24 mouse cellular contexts compared by ENCODE assay signal in the genomic region with DNA sequence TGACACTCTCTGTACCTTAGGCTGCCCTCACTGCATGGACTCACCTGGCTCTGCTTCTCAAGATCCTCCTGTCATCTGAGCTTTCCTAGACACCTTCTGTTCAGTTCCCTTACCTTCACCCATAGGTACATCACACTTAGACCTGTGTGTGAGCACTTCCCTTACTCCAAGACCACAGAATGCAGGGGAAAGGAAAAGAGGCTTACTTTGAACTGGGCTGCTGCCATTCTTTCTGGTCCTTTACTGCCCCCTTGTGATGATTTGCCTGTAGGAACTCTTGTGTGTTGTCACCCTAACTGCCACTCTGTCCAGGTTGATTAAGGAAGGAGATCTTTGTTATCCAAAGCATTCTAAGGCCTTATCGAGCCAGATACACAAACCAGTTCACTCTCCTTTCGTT. TPM values are rescaled to one million over a fixed set of nuclear protein-coding genes. Genes with fewer than 3 reads are reported as not detected.
DNase-seq lines count a peak whose midpoint lies in the region; ATAC-seq lines count a peak whose summit lies in the region.
"Not testable (repeated sequence)": the region's sequence is repeated elsewhere in the genome, so short reads cannot be mapped to it uniquely, and the experiment has no call there.
"Had no signal": no experiment of that assay in that cellular context is flagged by ENCODE, and none has a peak within 500 bp of the region (broad histone marks: within the 10 kb centered on the region; RNA-seq: fewer than 3 reads in every experiment).

No protein-coding gene starts in this region.

- not testable (repeated sequence) for H3K4me3 ChIP-seq in hindbrain, embryonic 14.5 days (replicated peaks; ENCODE audit: low read length); kidney, embryonic 16.5 days (ENCODE audit: low read length); liver, embryonic 16.5 days (ENCODE audit: low read depth, low read length); midbrain, embryonic 12.5 days; neural tube, embryonic 11.5 days (ENCODE audit: low read depth, low read length); stomach, embryonic 14.5 days (ENCODE audit: low read depth, low read length)

- DNase-seq in hindbrain, embryonic 14.5 days (ENCODE audit: low spot score); neural tube, embryonic 11.5 days (ENCODE audit: low spot score): not testable (repeated sequence)

- H3K27me3 ChIP-seq in hindbrain, embryonic 14.5 days (ENCODE audit: control insufficient read depth, insufficient read depth, low read length); kidney, embryonic 16.5 days (ENCODE audit: insufficient read depth, low read length); liver, embryonic 16.5 days (ENCODE audit: control insufficient read depth, insufficient read depth, low read depth, low read length); midbrain, embryonic 12.5 days; neural tube, embryonic 11.5 days (ENCODE audit: control insufficient read depth, insufficient read depth, low read length); stomach, embryonic 14.5 days (ENCODE audit: control insufficient read depth, insufficient read depth, low read length): not testable (repeated sequence)

- H3K4me2 ChIP-seq in hindbrain, embryonic 14.5 days (replicated peaks); kidney, embryonic 16.5 days (replicated peaks; ENCODE audit: low read depth, low read length); liver, embryonic 16.5 days (ENCODE audit: low read depth, low read length); midbrain, embryonic 12.5 days (replicated peaks); neural tube, embryonic 11.5 days (ENCODE audit: low read depth); stomach, embryonic 14.5 days (replicated peaks; ENCODE audit: low read depth, low read length): not testable (repeated sequence)

- H3K9ac ChIP-seq in hindbrain, embryonic 14.5 days; kidney, embryonic 16.5 days (replicated peaks; ENCODE audit: low read length); liver, embryonic 16.5 days (ENCODE audit: low read depth, low read length); midbrain, embryonic 12.5 days (replicated peaks); neural tube, embryonic 11.5 days (ENCODE audit: low read length); stomach, embryonic 14.5 days (replicated peaks; ENCODE audit: low read depth, low read length): not testable (repeated sequence)

- H3K9me3 ChIP-seq in hindbrain, embryonic 14.5 days (ENCODE audit: control insufficient read depth, low read length); kidney, embryonic 16.5 days (ENCODE audit: low read length); liver, embryonic 16.5 days (replicated peaks; ENCODE audit: control insufficient read depth, low read length); midbrain, embryonic 12.5 days; neural tube, embryonic 11.5 days (ENCODE audit: control insufficient read depth, low read length); stomach, embryonic 14.5 days (ENCODE audit: control insufficient read depth, low read depth, low read length): not testable (repeated sequence)

- WGBS in hindbrain, embryonic 14.5 days, result no CpG with 5 or more reads among the region's 2 CpGs
- WGBS in kidney, embryonic 16.5 days, result no CpG with 5 or more reads among the region's 2 CpGs
- no CpG with 5 or more reads among the region's 2 CpGs for WGBS in liver, embryonic 16.5 days (ENCODE audit: insufficient replicate concordance)
- no CpG with 5 or more reads among the region's 2 CpGs for WGBS in midbrain, embryonic 12.5 days
- no CpG with 5 or more reads among the region's 2 CpGs for WGBS in neural tube, embryonic 11.5 days
- WGBS in stomach, embryonic 14.5 days, result no CpG with 5 or more reads among the region's 2 CpGs

- H3K27ac ChIP-seq in hindbrain, embryonic 14.5 days; kidney, embryonic 16.5 days (ENCODE audit: low read length); liver, embryonic 16.5 days (ENCODE audit: low read length); midbrain, embryonic 12.5 days (replicated peaks); neural tube, embryonic 11.5 days (ENCODE audit: low read depth, low read length); stomach, embryonic 14.5 days (ENCODE audit: low read length): not testable (repeated sequence)

- not testable (repeated sequence) for H3K36me3 ChIP-seq in hindbrain, embryonic 14.5 days (replicated peaks; ENCODE audit: control insufficient read depth, insufficient read depth); kidney, embryonic 16.5 days (ENCODE audit: insufficient read depth, low read length); liver, embryonic 16.5 days (ENCODE audit: control insufficient read depth, insufficient read depth); midbrain, embryonic 12.5 days; neural tube, embryonic 11.5 days (ENCODE audit: control insufficient read depth, insufficient read depth, low read length); stomach, embryonic 14.5 days (ENCODE audit: control insufficient read depth, insufficient read depth, low read length)

- H3K4me1 ChIP-seq in hindbrain, embryonic 14.5 days (replicated peaks; ENCODE audit: control insufficient read depth, insufficient read depth, low read length); kidney, embryonic 16.5 days (ENCODE audit: insufficient read depth, low read length); liver, embryonic 16.5 days (ENCODE audit: control insufficient read depth, low read depth, low read length); midbrain, embryonic 12.5 days; neural tube, embryonic 11.5 days (ENCODE audit: control insufficient read depth, insufficient read depth, low read length); stomach, embryonic 14.5 days (ENCODE audit: control insufficient read depth, insufficient read depth, low read length): not testable (repeated sequence)

- peak; percentile 85 for ATAC-seq in common myeloid progenitor, adult 5-6 weeks (replicated peaks; ENCODE audit: low read depth, poor library complexity, severe bottlenecking)
- peak; percentile 83 for ATAC-seq in frontal cortex, adult (ENCODE audit: low TSS enrichment)
- peak; percentile 66; the same call in 1 of the 2 replicates for ATAC-seq in hindbrain, embryonic 14.5 days (ENCODE audit: low FRiP score)
- ATAC-seq in kidney, embryonic 16.5 days (ENCODE audit: low FRiP score, low TSS enrichment), result peak; percentile 50; the same call in 1 of the 2 replicates
- ATAC-seq in liver, embryonic 16.5 days (ENCODE audit: low read depth), result 0 out of 2 replicates have a peak, but pooled peaks have one; percentile 30
- 0 out of 2 replicates have a peak, but pooled peaks have one; percentile 34 for ATAC-seq in midbrain, embryonic 12.5 days (ENCODE audit: low FRiP score, low read depth)
- peak; percentile 72 for ATAC-seq in neural tube, embryonic 11.5 days (ENCODE audit: insufficient read depth, low FRiP score, low TSS enrichment)
- 0 out of 2 replicates have a peak, but pooled peaks have one; percentile 46 for ATAC-seq in stomach, embryonic 14.5 days (ENCODE audit: insufficient number of reproducible peaks, insufficient read depth, low FRiP score, low read depth)

RNA-seq across cellular contexts. Expression of a gene that starts 38.4 kb away (rescaled TPM):
- not detected in 2 replicates for total RNA-seq in common myeloid progenitor, adult 5-6 weeks (2017)
- 0.23 TPM in 1 of 2 replicates, not detected in the other for polyA plus RNA-seq in hindbrain, embryonic 14.5 days (2014; fragmentation: Nextera tagmentation; extraction: Ambion mirVana)
- 99.5 and 117 TPM in 2 replicates for polyA plus RNA-seq in kidney, embryonic 16.5 days (2015; fragmentation: Nextera tagmentation; extraction: Ambion mirVana)
- polyA plus RNA-seq in liver, embryonic 16.5 days (2015; fragmentation: Nextera tagmentation; extraction: Ambion mirVana), result 0.12 TPM in 1 of 2 replicates, not detected in the other
- polyA plus RNA-seq in midbrain, embryonic 12.5 days (2016; fragmentation: Nextera tagmentation; extraction: Ambion mirVana), result not detected in 2 replicates
- polyA plus RNA-seq in neural tube, embryonic 11.5 days (2014; fragmentation: Nextera tagmentation; extraction: Ambion mirVana), result not detected in 2 replicates
- not detected in 2 replicates for polyA plus RNA-seq in stomach, embryonic 14.5 days (2014; fragmentation: Nextera tagmentation; extraction: Ambion mirVana)
- total RNA-seq: adrenal gland, postnatal 25 days; gastrocnemius, adult 2 months; gastrocnemius, postnatal 4 days; heart, postnatal 4 days; layer of hippocampus, adult 8-10 months; layer of hippocampus, postnatal 36 days; left cerebral cortex, postnatal 10 days had no signal
- polyA plus RNA-seq: brain, embryonic 14.5 days; CD4-positive, CD25-positive, alpha-beta regulatory T cell, adult 4 months; frontal cortex, adult 2 months; heart, embryonic 15.5 days; inflammation-experienced regulatory T-cells, adult 6 months; limb, embryonic 11.5 days; liver, adult 2 months; lung, embryonic 16.5 days; stomach, embryonic 15.5 days had no signal

RNA-seq across cellular contexts. Expression of a gene that starts 39.9 kb away (rescaled TPM):
- total RNA-seq in common myeloid progenitor, adult 5-6 weeks (2017), result not detected in 2 replicates
- not detected in 2 replicates for polyA plus RNA-seq in hindbrain, embryonic 14.5 days (2014; fragmentation: Nextera tagmentation; extraction: Ambion mirVana)
- 64.3 and 64.9 TPM in 2 replicates for polyA plus RNA-seq in kidney, embryonic 16.5 days (2015; fragmentation: Nextera tagmentation; extraction: Ambion mirVana)
- 0.12 TPM in 1 of 2 replicates, not detected in the other for polyA plus RNA-seq in liver, embryonic 16.5 days (2015; fragmentation: Nextera tagmentation; extraction: Ambion mirVana)
- polyA plus RNA-seq in midbrain, embryonic 12.5 days (2016; fragmentation: Nextera tagmentation; extraction: Ambion mirVana), result not detected in 2 replicates
- polyA plus RNA-seq in neural tube, embryonic 11.5 days (2014; fragmentation: Nextera tagmentation; extraction: Ambion mirVana), result not detected in 2 replicates
- polyA plus RNA-seq in stomach, embryonic 14.5 days (2014; fragmentation: Nextera tagmentation; extraction: Ambion mirVana), result not detected in 2 replicates
- total RNA-seq: adrenal gland, postnatal 25 days; gastrocnemius, adult 2 months; gastrocnemius, postnatal 4 days; heart, postnatal 4 days; layer of hippocampus, adult 8-10 months; layer of hippocampus, postnatal 36 days; left cerebral cortex, postnatal 10 days had no signal
- polyA plus RNA-seq: brain, embryonic 14.5 days; CD4-positive, CD25-positive, alpha-beta regulatory T cell, adult 4 months; frontal cortex, adult 2 months; heart, embryonic 15.5 days; inflammation-experienced regulatory T-cells, adult 6 months; limb, embryonic 11.5 days; liver, adult 2 months; lung, embryonic 16.5 days; stomach, embryonic 15.5 days had no signal

Comparison
In these comparisons a context has a peak if more than half of its experiments do, and no peak if none do; other contexts are left out.
1. ATAC-seq: peak in every context shown above with its lines; median percentile 85 in common myeloid progenitor, adult 5-6 weeks; 83 in frontal cortex, adult; 72 in neural tube, embryonic 11.5 days; 66 in hindbrain, embryonic 14.5 days; 50 in kidney, embryonic 16.5 days; 46 in stomach, embryonic 14.5 days; 34 in midbrain, embryonic 12.5 days; 30 in liver, embryonic 16.5 days.
2. RNA of a gene that starts 38.4 kb away (polyA plus RNA-seq): 99.5 to 117 TPM in kidney, embryonic 16.5 days; 0.23 TPM in hindbrain, embryonic 14.5 days, 0.12 TPM in liver, embryonic 16.5 days, not detected in midbrain, embryonic 12.5 days, not detected in neural tube, embryonic 11.5 days and not detected in stomach, embryonic 14.5 days; every median in the first group is over 10 times any median in the second.
3. RNA of a gene that starts 39.9 kb away (polyA plus RNA-seq): 64.3 to 64.9 TPM in kidney, embryonic 16.5 days; 0.12 TPM in liver, embryonic 16.5 days, not detected in hindbrain, embryonic 14.5 days, not detected in midbrain, embryonic 12.5 days, not detected in neural tube, embryonic 11.5 days and not detected in stomach, embryonic 14.5 days; every median in the first group is over 10 times any median in the second.